In genomic region chr3:96160803-96161516, GRCm38 (mm10) we compare ENCODE assay signal across 8 mouse cellular contexts. TPM values are rescaled to one million over a fixed set of nuclear protein-coding genes. Genes with fewer than 3 reads are reported as not detected.
DNase-seq lines count a peak whose midpoint lies in the region; ATAC-seq and TF ChIP-seq lines count a peak whose summit lies in the region.

No protein-coding gene starts in this region.

- H3K4me2 ChIP-seq in heart, embryonic 13.5 days = peak overlapping the region; percentile 81
- peak overlapping the region; percentile 83 for H3K4me2 ChIP-seq in kidney, embryonic 16.5 days (replicated peaks; ENCODE audit: low read depth, low read length)
- H3K4me2 ChIP-seq in lung, embryonic 15.5 days = peak overlapping the region; percentile 89

- H3K79me3 ChIP-seq in C2C12 (ENCODE audit: low read depth) = no peaks in the 10 kb centered on the region

- H3K27me3 ChIP-seq in C2C12 (ENCODE audit: control insufficient read depth, insufficient read depth, insufficient read length) = no peaks in the 10 kb centered on the region
- H3K27me3 ChIP-seq in heart, embryonic 13.5 days (replicated peaks) = no peaks in the 10 kb centered on the region
- H3K27me3 ChIP-seq in kidney, embryonic 16.5 days (ENCODE audit: insufficient read depth, low read length) = no peaks in the 10 kb centered on the region
- no peaks in the 10 kb centered on the region for H3K27me3 ChIP-seq in lung, embryonic 15.5 days
- no peaks in the 10 kb centered on the region for H3K27me3 ChIP-seq in small intestine, adult 2 months (ENCODE audit: control insufficient read depth, insufficient read depth, low read length)

- no peaks in the 10 kb centered on the region for H3K79me2 ChIP-seq in C2C12 (ENCODE audit: control insufficient read depth, insufficient read depth)

- H3K27ac ChIP-seq in cortical plate, adult 2 months (ENCODE audit: insufficient read depth, low read length) = peak overlapping the region; percentile 51
- peak overlapping the region; percentile 85 for H3K27ac ChIP-seq in heart, embryonic 13.5 days (replicated peaks)
- H3K27ac ChIP-seq in kidney, embryonic 16.5 days (ENCODE audit: low read length) = peak overlapping the region; percentile 96
- H3K27ac ChIP-seq in lung, embryonic 15.5 days = peak overlapping the region; percentile 51
- peak overlapping the region; percentile 100 for H3K27ac ChIP-seq in small intestine, adult 2 months (ENCODE audit: insufficient read depth, low read depth, low read length)

- no peaks in the 10 kb centered on the region for H3K9me3 ChIP-seq in heart, embryonic 13.5 days
- H3K9me3 ChIP-seq in kidney, embryonic 16.5 days (ENCODE audit: low read length) = no peaks in the 10 kb centered on the region
- no peaks in the 10 kb centered on the region for H3K9me3 ChIP-seq in lung, embryonic 15.5 days

- H3K4me1 ChIP-seq in cortical plate, adult 2 months (ENCODE audit: control insufficient read depth, insufficient read depth, low read length) = peaks cover 10% of the 10 kb centered on the region; the same call in 1 of the 2 replicates
- H3K4me1 ChIP-seq in heart, embryonic 13.5 days = peaks cover 30% of the 10 kb centered on the region
- peaks cover 26% of the 10 kb centered on the region for H3K4me1 ChIP-seq in kidney, embryonic 16.5 days (ENCODE audit: insufficient read depth, low read length)
- H3K4me1 ChIP-seq in lung, embryonic 15.5 days = peaks cover 19% of the 10 kb centered on the region
- H3K4me1 ChIP-seq in small intestine, adult 2 months (ENCODE audit: control insufficient read depth, insufficient read depth, insufficient read length, low read length) = peaks cover 18% of the 10 kb centered on the region; the same call in 1 of the 2 replicates

- H3K9ac ChIP-seq in heart, embryonic 13.5 days = peak overlapping the region; percentile 85
- H3K9ac ChIP-seq in kidney, embryonic 16.5 days (replicated peaks; ENCODE audit: low read length) = peak overlapping the region; percentile 79
- peak overlapping the region; percentile 43 for H3K9ac ChIP-seq in lung, embryonic 15.5 days

- peak overlapping the region; percentile 11 for H3K4me3 ChIP-seq in C2C12 (ENCODE audit: insufficient read depth, poor library complexity, severe bottlenecking)
- peak overlapping the region; percentile 37 for H3K4me3 ChIP-seq in cortical plate, adult 2 months (ENCODE audit: insufficient read depth, low read length)
- peak overlapping the region; percentile 60 for H3K4me3 ChIP-seq in heart, embryonic 13.5 days
- H3K4me3 ChIP-seq in kidney, embryonic 16.5 days (ENCODE audit: low read length) = peak overlapping the region; percentile 73
- H3K4me3 ChIP-seq in lung, embryonic 15.5 days = peak overlapping the region; percentile 49
- H3K4me3 ChIP-seq in small intestine, adult 2 months (ENCODE audit: low read depth, low read length) = peak overlapping the region; percentile 74

- H3ac ChIP-seq in C2C12 (ENCODE audit: control insufficient read depth, insufficient read length, low read depth) = peak overlapping the region; percentile 60

- H3K36me3 ChIP-seq in C2C12 (ENCODE audit: control insufficient read depth, insufficient read depth) = peaks cover 7% of the 10 kb centered on the region
- peaks cover 15% of the 10 kb centered on the region for H3K36me3 ChIP-seq in heart, embryonic 13.5 days
- peaks cover 11% of the 10 kb centered on the region; the same call in 1 of the 2 replicates for H3K36me3 ChIP-seq in kidney, embryonic 16.5 days (ENCODE audit: insufficient read depth, low read length)
- peaks cover 1% of the 10 kb centered on the region; the same call in 1 of the 2 replicates for H3K36me3 ChIP-seq in lung, embryonic 15.5 days
- peaks cover 1% of the 10 kb centered on the region; the same call in 1 of the 2 replicates for H3K36me3 ChIP-seq in small intestine, adult 2 months (ENCODE audit: control insufficient read depth, insufficient read depth, low read length)

- TF ChIP-seq POLR2A in cortical plate, adult 2 months (IDR thresholded peaks at IDR 0.05; ENCODE audit: extremely low read depth, insufficient read depth, low read length) = peak; percentile 70; the same call in 1 of the 2 replicates
- peak; percentile 82 for TF ChIP-seq POLR2A in small intestine, adult 2 months (IDR thresholded peaks at IDR 0.05; ENCODE audit: low read depth, low read length)

- ATAC-seq in heart, embryonic 13.5 days (ENCODE audit: extremely low read depth, insufficient number of reproducible peaks, low FRiP score, low TSS enrichment) = no peak
- peak; percentile 84 for ATAC-seq in kidney, embryonic 16.5 days (ENCODE audit: low FRiP score, low TSS enrichment)
- peak; percentile 55; the same call in 1 of the 2 replicates for ATAC-seq in lung, embryonic 15.5 days (ENCODE audit: borderline replicate concordance, extremely low read depth, low FRiP score, low TSS enrichment)

- WGBS in heart, embryonic 13.5 days = 4% methylated on average over 12 of the region's 12 CpGs
- under 1% methylated on average over 12 of the region's 12 CpGs for WGBS in kidney, embryonic 16.5 days
- 1% methylated on average over 12 of the region's 12 CpGs for WGBS in lung, embryonic 15.5 days
- under 1% methylated on average over 12 of the region's 12 CpGs for WGBS in small intestine, adult 2 months

- TF ChIP-seq CTCF in C2C12 (IDR thresholded peaks at IDR 0.05; ENCODE audit: control insufficient read depth, insufficient read depth, insufficient read length) = no peak
- TF ChIP-seq CTCF in cortical plate, adult 2 months (IDR thresholded peaks at IDR 0.05; ENCODE audit: extremely low read depth, insufficient read depth, low read length) = no peak
- no peak for TF ChIP-seq CTCF in small intestine, adult 2 months (IDR thresholded peaks at IDR 0.05; ENCODE audit: extremely low read depth, insufficient read length, insufficient replicate concordance, low read depth, low read length)

- DNase-seq in MN1 (ENCODE audit: low spot score) = peak; percentile 84
- no peak for DNase-seq in layer of hippocampus, postnatal 36 days

TF ChIP-seq in C2C12, 6 proteins besides CTCF, POLR2A, EP300 and RAD21:
- TF ChIP-seq MYOD1 (IDR thresholded peaks at IDR 0.05; ENCODE audit: control insufficient read depth, insufficient read length, low read depth) (no peak), CEBPB (IDR thresholded peaks at IDR 0.05; ENCODE audit: low read depth) (no peak), FOSL1 (IDR thresholded peaks at IDR 0.05; ENCODE audit: insufficient read depth, low read length, poor library complexity, severe bottlenecking) (no peak), MYOG (IDR thresholded peaks at IDR 0.05; ENCODE audit: control insufficient read depth, extremely low read depth, insufficient read length) (no peak), MAX (IDR thresholded peaks at IDR 0.05) (no peak)

RNA-seq across cellular contexts. Expression of gene Mtmr11, which starts 0.8 kb away (rescaled TPM):
- 5.1 TPM for polyA plus RNA-seq in C2C12 (2012; fragmentation: generic; extraction: Trizol)
- polyA plus RNA-seq in cortical plate, adult 2 months (2012; rRNA removed) = 13.4 and 14.0 TPM in 2 replicates
- polyA plus RNA-seq in heart, embryonic 13.5 days (2015; fragmentation: Nextera tagmentation; extraction: Ambion mirVana) = 6.4 and 7.2 TPM in 2 replicates
- 26.3 and 30.8 TPM in 2 replicates for polyA plus RNA-seq in kidney, embryonic 16.5 days (2015; fragmentation: Nextera tagmentation; extraction: Ambion mirVana)
- polyA plus RNA-seq in lung, embryonic 15.5 days (2015; fragmentation: Nextera tagmentation; extraction: Ambion mirVana) = 11.2 and 14.9 TPM in 2 replicates
- polyA plus RNA-seq in small intestine, adult 2 months (2012; rRNA removed) = 5.0 and 64.6 TPM in 2 replicates
- total RNA-seq in layer of hippocampus, postnatal 36 days (2021) = 1 to 10 TPM; 4.2 to 5.2 TPM

RNA-seq across cellular contexts. Expression of gene Sf3b4, which starts 11.2 kb away (rescaled TPM):
- polyA plus RNA-seq in C2C12 (2012; fragmentation: generic; extraction: Trizol) = 136 TPM
- 46.0 and 51.1 TPM in 2 replicates for polyA plus RNA-seq in cortical plate, adult 2 months (2012; rRNA removed)
- 97.7 and 98.6 TPM in 2 replicates for polyA plus RNA-seq in heart, embryonic 13.5 days (2015; fragmentation: Nextera tagmentation; extraction: Ambion mirVana)
- polyA plus RNA-seq in kidney, embryonic 16.5 days (2015; fragmentation: Nextera tagmentation; extraction: Ambion mirVana) = 186 and 199 TPM in 2 replicates
- 168 and 175 TPM in 2 replicates for polyA plus RNA-seq in lung, embryonic 15.5 days (2015; fragmentation: Nextera tagmentation; extraction: Ambion mirVana)
- polyA plus RNA-seq in small intestine, adult 2 months (2012; rRNA removed) = 42.2 and 73.2 TPM in 2 replicates
- 10 to 100 TPM; 52.0 to 54.5 TPM for total RNA-seq in layer of hippocampus, postnatal 36 days (2021)

RNA-seq across cellular contexts. Expression of gene Sv2a, which starts 20.0 kb away (rescaled TPM):
- polyA plus RNA-seq in C2C12 (2012; fragmentation: generic; extraction: Trizol) = 0.33 TPM
- polyA plus RNA-seq in cortical plate, adult 2 months (2012; rRNA removed) = 279 and 292 TPM in 2 replicates
- 13.5 and 14.0 TPM in 2 replicates for polyA plus RNA-seq in heart, embryonic 13.5 days (2015; fragmentation: Nextera tagmentation; extraction: Ambion mirVana)
- polyA plus RNA-seq in kidney, embryonic 16.5 days (2015; fragmentation: Nextera tagmentation; extraction: Ambion mirVana) = 5.1 TPM in 2 replicates
- polyA plus RNA-seq in lung, embryonic 15.5 days (2015; fragmentation: Nextera tagmentation; extraction: Ambion mirVana) = 3.7 and 4.4 TPM in 2 replicates
- polyA plus RNA-seq in small intestine, adult 2 months (2012; rRNA removed) = 0.85 and 1.4 TPM in 2 replicates
- total RNA-seq in layer of hippocampus, postnatal 36 days (2021) = 100 to 1,000 TPM; 351 to 376 TPM

RNA-seq across cellular contexts. Expression of gene Otud7b, which starts 56.6 kb away (rescaled TPM):
- polyA plus RNA-seq in C2C12 (2012; fragmentation: generic; extraction: Trizol) = 12.5 TPM
- polyA plus RNA-seq in cortical plate, adult 2 months (2012; rRNA removed) = 17.3 and 19.9 TPM in 2 replicates
- polyA plus RNA-seq in heart, embryonic 13.5 days (2015; fragmentation: Nextera tagmentation; extraction: Ambion mirVana) = 14.9 and 17.2 TPM in 2 replicates
- polyA plus RNA-seq in kidney, embryonic 16.5 days (2015; fragmentation: Nextera tagmentation; extraction: Ambion mirVana) = 14.9 and 18.1 TPM in 2 replicates
- polyA plus RNA-seq in lung, embryonic 15.5 days (2015; fragmentation: Nextera tagmentation; extraction: Ambion mirVana) = 22.0 and 22.9 TPM in 2 replicates
- 13.7 and 23.6 TPM in 2 replicates for polyA plus RNA-seq in small intestine, adult 2 months (2012; rRNA removed)
- 10 to 100 TPM; 31.0 to 32.6 TPM for total RNA-seq in layer of hippocampus, postnatal 36 days (2021)

RNA-seq across cellular contexts. Expression of gene Bola1, which starts 58.5 kb away (rescaled TPM):
- 76.1 TPM for polyA plus RNA-seq in C2C12 (2012; fragmentation: generic; extraction: Trizol)
- 29.4 and 29.9 TPM in 2 replicates for polyA plus RNA-seq in cortical plate, adult 2 months (2012; rRNA removed)
- polyA plus RNA-seq in heart, embryonic 13.5 days (2015; fragmentation: Nextera tagmentation; extraction: Ambion mirVana) = 42.5 and 46.7 TPM in 2 replicates
- 50.1 and 51.3 TPM in 2 replicates for polyA plus RNA-seq in kidney, embryonic 16.5 days (2015; fragmentation: Nextera tagmentation; extraction: Ambion mirVana)
- 56.8 and 64.4 TPM in 2 replicates for polyA plus RNA-seq in lung, embryonic 15.5 days (2015; fragmentation: Nextera tagmentation; extraction: Ambion mirVana)
- 62.0 and 66.0 TPM in 2 replicates for polyA plus RNA-seq in small intestine, adult 2 months (2012; rRNA removed)
- 10 to 100 TPM; 15.3 to 18.2 TPM for total RNA-seq in layer of hippocampus, postnatal 36 days (2021)

Comparison
In these comparisons a context has a peak if more than half of its experiments do, and no peak if none do; other contexts are left out.
1. H3K4me3 ChIP-seq: peak in every context shown above with its lines; median percentile 74 in small intestine, adult 2 months; 73 in kidney, embryonic 16.5 days; 60 in heart, embryonic 13.5 days; 49 in lung, embryonic 15.5 days; 37 in cortical plate, adult 2 months; 11 in C2C12.
2. RNA of gene Sv2a, which starts 20.0 kb away (polyA plus RNA-seq): 279 to 292 TPM in cortical plate, adult 2 months; 13.5 to 14.0 TPM in heart, embryonic 13.5 days, 5.1 TPM in kidney, embryonic 16.5 days, 3.7 to 4.4 TPM in lung, embryonic 15.5 days, 0.85 to 1.4 TPM in small intestine, adult 2 months and 0.33 TPM in C2C12 (single experiment); every median in the first group is over 10 times any median in the second.
3. Peak in every context shown above with its lines, with median percentiles within 50 percentile points of each other: H3K27ac ChIP-seq, H3K4me2 ChIP-seq and H3K9ac ChIP-seq.